Mouse (Mus musculus) lung, postnatal 0 days (tissue): ENCODE measurements around the gene Cpe.

ENCODE experiments used
- CTCF ChIP-seq: IDR thresholded peaks from 2 replicates; pipeline ENCODE4 v1.5.1; 2016; ENCODE audit warnings: antibody characterized with exemption, mild to moderate bottlenecking
- EP300 ChIP-seq: IDR thresholded peaks from 2 replicates; pipeline ENCODE4 v1.6.1; 2016; ENCODE audit warnings: antibody characterized with exemption, mild to moderate bottlenecking, control low read depth

DNA sequence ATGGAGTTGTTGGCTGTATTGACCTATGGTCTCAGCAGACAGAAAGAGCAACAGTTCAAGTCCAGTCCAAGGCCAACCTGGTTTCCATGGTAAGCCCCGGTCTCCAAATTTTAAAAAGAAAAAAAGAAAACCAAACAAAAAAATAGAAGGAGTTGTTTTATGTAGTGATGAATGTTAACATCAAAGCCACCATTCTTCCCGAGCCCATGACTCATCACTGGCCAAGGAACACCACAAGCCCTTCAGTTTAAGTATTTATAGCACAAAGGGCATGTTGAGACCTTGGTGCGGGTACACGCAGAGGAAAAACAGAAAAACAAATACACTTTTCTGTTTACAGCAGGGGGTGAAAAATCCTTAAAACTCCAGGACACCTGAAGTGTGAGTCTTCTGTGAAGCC is 49.5 kb downstream of the Cpe start:
- TF ChIP-seq CTCF (no peak), EP300 (no peak)
